In genomic region chr4:120389546-120389945, GRCm38 (mm10) we compare ENCODE assay signal across 28 mouse cellular contexts. TPM values are rescaled to one million over a fixed set of nuclear protein-coding genes. Genes with fewer than 3 reads are reported as not detected.
DNase-seq lines count a peak whose midpoint lies in the region; ATAC-seq and TF ChIP-seq lines count a peak whose summit lies in the region.
"Had no signal": no experiment of that assay in that cellular context is flagged by ENCODE, and none has a peak within 500 bp of the region (broad histone marks: within the 10 kb centered on the region; RNA-seq: fewer than 3 reads in every experiment).

No protein-coding gene starts in this region.

- H3K9ac ChIP-seq in forebrain, embryonic 16.5 days (replicated peaks; ENCODE audit: low read depth, low read length): no peak overlapping the region
- no peak overlapping the region for H3K9ac ChIP-seq in forebrain, embryonic 11.5 days (ENCODE audit: low read length)
- H3K9ac ChIP-seq in intestine, embryonic 14.5 days (ENCODE audit: low read length): no peak overlapping the region
- no peak overlapping the region for H3K9ac ChIP-seq in intestine, embryonic 15.5 days
- no peak overlapping the region for H3K9ac ChIP-seq in hindbrain, embryonic 13.5 days
- H3K9ac ChIP-seq: heart, embryonic 15.5 days; hindbrain, embryonic 14.5 days; kidney, embryonic 15.5 days; limb, embryonic 12.5 days; liver, embryonic 15.5 days; lung, embryonic 14.5 days; midbrain, embryonic 12.5 days; neural tube, embryonic 15.5 days; stomach, embryonic 15.5 days had no signal

- H3K4me1 ChIP-seq in forebrain, embryonic 16.5 days (replicated peaks; ENCODE audit: control insufficient read depth, insufficient read depth, low read length): peaks cover 6% of the 10 kb centered on the region; the same call in 1 of the 2 replicates
- H3K4me1 ChIP-seq in forebrain, embryonic 11.5 days (replicated peaks; ENCODE audit: control insufficient read depth, insufficient read depth, low read length): no peaks in the 10 kb centered on the region; the same call in 1 of the 2 replicates
- 0 out of 2 replicates have a peak, but pooled peaks cover 6% of the 10 kb centered on the region for H3K4me1 ChIP-seq in intestine, embryonic 14.5 days (replicated peaks; ENCODE audit: control insufficient read depth, insufficient read depth, low read length)
- H3K4me1 ChIP-seq in intestine, embryonic 15.5 days (replicated peaks): peaks cover 6% of the 10 kb centered on the region; the same call in 1 of the 2 replicates
- no peaks in the 10 kb centered on the region for H3K4me1 ChIP-seq in hindbrain, embryonic 13.5 days (replicated peaks)
- H3K4me1 ChIP-seq: kidney, embryonic 15.5 days; neural tube, embryonic 15.5 days; stomach, embryonic 15.5 days had no signal

- peak overlapping the region; percentile 10 for H3K27ac ChIP-seq in forebrain, embryonic 16.5 days (ENCODE audit: low read length)
- no peak overlapping the region for H3K27ac ChIP-seq in forebrain, embryonic 11.5 days (ENCODE audit: low read depth, low read length)
- H3K27ac ChIP-seq in intestine, embryonic 14.5 days (ENCODE audit: low read depth): no peak overlapping the region
- H3K27ac ChIP-seq in intestine, embryonic 15.5 days: no peak overlapping the region
- no peak overlapping the region for H3K27ac ChIP-seq in hindbrain, embryonic 13.5 days
- H3K27ac ChIP-seq: gastrocnemius, adult 2 months; heart, adult 2 months; heart, embryonic 15.5 days; hindbrain, embryonic 14.5 days; kidney, embryonic 15.5 days; limb, embryonic 12.5 days; liver, embryonic 15.5 days; midbrain, embryonic 12.5 days; neural tube, embryonic 15.5 days; stomach, embryonic 15.5 days had no signal

- no peaks in the 10 kb centered on the region for H3K9me3 ChIP-seq in forebrain, embryonic 16.5 days (ENCODE audit: control insufficient read depth, low read length)
- no peaks in the 10 kb centered on the region for H3K9me3 ChIP-seq in forebrain, embryonic 11.5 days (ENCODE audit: control insufficient read depth, low read length)
- H3K9me3 ChIP-seq in intestine, embryonic 14.5 days (ENCODE audit: control insufficient read depth, low read length): no peaks in the 10 kb centered on the region
- no peaks in the 10 kb centered on the region for H3K9me3 ChIP-seq in intestine, embryonic 15.5 days
- H3K9me3 ChIP-seq in hindbrain, embryonic 13.5 days: no peaks in the 10 kb centered on the region
- H3K9me3 ChIP-seq: heart, embryonic 15.5 days; kidney, embryonic 15.5 days; limb, embryonic 12.5 days; liver, embryonic 15.5 days; midbrain, embryonic 12.5 days; neural tube, embryonic 15.5 days; stomach, embryonic 15.5 days had no signal

- DNase-seq in forebrain, embryonic 11.5 days (ENCODE audit: low spot score): no peak
- DNase-seq in intestine, embryonic 14.5 days (ENCODE audit: low spot score): peak; percentile 23
- peak; percentile 50 for DNase-seq in ZHBTc4 (ENCODE audit: low read depth, low spot score)
- peak; percentile 61 for DNase-seq in brain, embryonic 14.5 days (ENCODE audit: low read depth)
- DNase-seq: adrenal gland, adult 8-10 months; B cell, adult 2 months; cerebellum, adult 11 months; cerebellum, adult 9-10 months; gastrocnemius, adult 2 months; gastrocnemius, postnatal 36 days; heart, adult 2 months; kidney, adult 18-20 months; kidney, postnatal 25 days; lung, embryonic 14.5 days; right cerebral cortex, postnatal 14 days; thymus, adult 18-20 months; thymus, postnatal 25 days had no signal

- peak; percentile 70 for ATAC-seq in forebrain, embryonic 16.5 days
- ATAC-seq in forebrain, embryonic 11.5 days (replicated peaks; ENCODE audit: low FRiP score): no peak
- no peak for ATAC-seq in intestine, embryonic 14.5 days (replicated peaks; ENCODE audit: low FRiP score, low TSS enrichment, low read depth)
- ATAC-seq in intestine, embryonic 15.5 days: no peak
- no peak for ATAC-seq in hindbrain, embryonic 13.5 days (ENCODE audit: low FRiP score)

- no peak overlapping the region for H3K4me2 ChIP-seq in forebrain, embryonic 16.5 days (ENCODE audit: low read length)
- H3K4me2 ChIP-seq in forebrain, embryonic 11.5 days (ENCODE audit: low read depth, low read length, severe bottlenecking): no peak overlapping the region
- H3K4me2 ChIP-seq in intestine, embryonic 14.5 days (ENCODE audit: low read length): no peak overlapping the region
- H3K4me2 ChIP-seq in intestine, embryonic 15.5 days (replicated peaks): no peak overlapping the region
- no peak overlapping the region for H3K4me2 ChIP-seq in hindbrain, embryonic 13.5 days
- H3K4me2 ChIP-seq: heart, embryonic 15.5 days; hindbrain, embryonic 14.5 days; kidney, embryonic 15.5 days; limb, embryonic 12.5 days; liver, embryonic 15.5 days; lung, embryonic 14.5 days; midbrain, embryonic 12.5 days; neural tube, embryonic 15.5 days; stomach, embryonic 15.5 days had no signal

- no peaks in the 10 kb centered on the region for H3K36me3 ChIP-seq in forebrain, embryonic 16.5 days (ENCODE audit: control insufficient read depth, insufficient read depth)
- no peaks in the 10 kb centered on the region for H3K36me3 ChIP-seq in forebrain, embryonic 11.5 days (ENCODE audit: control insufficient read depth, insufficient read depth, low read length)
- H3K36me3 ChIP-seq in intestine, embryonic 14.5 days (ENCODE audit: control insufficient read depth, insufficient read depth, low read length): no peaks in the 10 kb centered on the region
- H3K36me3 ChIP-seq in intestine, embryonic 15.5 days: no peaks in the 10 kb centered on the region
- no peaks in the 10 kb centered on the region for H3K36me3 ChIP-seq in hindbrain, embryonic 13.5 days
- H3K36me3 ChIP-seq: heart, embryonic 15.5 days; kidney, embryonic 15.5 days; limb, embryonic 12.5 days; liver, embryonic 15.5 days; midbrain, embryonic 12.5 days; neural tube, embryonic 15.5 days; stomach, embryonic 15.5 days had no signal

- WGBS in forebrain, embryonic 16.5 days: 15% methylated on average over 6 of the region's 6 CpGs
- 32% methylated on average over 6 of the region's 6 CpGs for WGBS in forebrain, embryonic 11.5 days
- WGBS in intestine, embryonic 14.5 days: 82% methylated on average over 6 of the region's 6 CpGs
- WGBS in intestine, embryonic 15.5 days: 75% methylated on average over 6 of the region's 6 CpGs
- 34% methylated on average over 6 of the region's 6 CpGs for WGBS in hindbrain, embryonic 13.5 days

- no peak overlapping the region for H3K4me3 ChIP-seq in forebrain, embryonic 16.5 days (replicated peaks; ENCODE audit: low read length)
- no peak overlapping the region for H3K4me3 ChIP-seq in forebrain, embryonic 11.5 days (ENCODE audit: low read depth, low read length)
- H3K4me3 ChIP-seq in intestine, embryonic 14.5 days (ENCODE audit: low read depth, low read length): no peak overlapping the region
- no peak overlapping the region for H3K4me3 ChIP-seq in intestine, embryonic 15.5 days (replicated peaks)
- no peak overlapping the region for H3K4me3 ChIP-seq in hindbrain, embryonic 13.5 days
- H3K4me3 ChIP-seq: gastrocnemius, adult 2 months; heart, adult 2 months; heart, embryonic 15.5 days; kidney, embryonic 15.5 days; limb, embryonic 12.5 days; liver, embryonic 15.5 days; midbrain, embryonic 12.5 days; neural tube, embryonic 15.5 days; stomach, embryonic 15.5 days had no signal

- no peak for TF ChIP-seq POLR2A in brain, embryonic 14.5 days (IDR thresholded peaks at IDR 0.05; ENCODE audit: borderline replicate concordance, extremely low read depth, insufficient read depth, insufficient read length, poor library complexity, severe bottlenecking)

- no peaks in the 10 kb centered on the region for H3K27me3 ChIP-seq in forebrain, embryonic 16.5 days (replicated peaks; ENCODE audit: control insufficient read depth, insufficient read depth, low read length)
- H3K27me3 ChIP-seq in forebrain, embryonic 11.5 days (ENCODE audit: control insufficient read depth, insufficient read depth, low read length): peaks cover 35% of the 10 kb centered on the region
- H3K27me3 ChIP-seq in intestine, embryonic 14.5 days (replicated peaks; ENCODE audit: control insufficient read depth, insufficient read depth, low read length): no peaks in the 10 kb centered on the region
- no peaks in the 10 kb centered on the region for H3K27me3 ChIP-seq in intestine, embryonic 15.5 days (replicated peaks)
- peaks cover 3% of the 10 kb centered on the region; the same call in 1 of the 2 replicates for H3K27me3 ChIP-seq in hindbrain, embryonic 13.5 days
- H3K27me3 ChIP-seq: heart, embryonic 15.5 days; kidney, embryonic 15.5 days; limb, embryonic 12.5 days; liver, embryonic 15.5 days; neural tube, embryonic 15.5 days; stomach, embryonic 15.5 days had no signal

- TF ChIP-seq CTCF in brain, embryonic 14.5 days (IDR thresholded peaks at IDR 0.05; ENCODE audit: borderline replicate concordance, extremely low read depth, insufficient read depth, insufficient read length): no peak

RNA-seq across cellular contexts. Expression of gene Scmh1, which starts 15.5 kb away (rescaled TPM):
- polyA plus RNA-seq in forebrain, embryonic 16.5 days (2015; fragmentation: Nextera tagmentation; extraction: Ambion mirVana): 75.5 and 80.2 TPM in 2 replicates
- 46.1 and 46.4 TPM in 2 replicates for polyA plus RNA-seq in forebrain, embryonic 11.5 days (2014; fragmentation: Nextera tagmentation; extraction: Ambion mirVana)
- 36.6 and 43.3 TPM in 2 replicates for polyA plus RNA-seq in intestine, embryonic 14.5 days (2014; fragmentation: Nextera tagmentation; extraction: Ambion mirVana)
- 27.5 and 29.1 TPM in 2 replicates for polyA plus RNA-seq in intestine, embryonic 15.5 days (2015; fragmentation: Nextera tagmentation; extraction: Ambion mirVana)
- 94.9 and 123 TPM in 2 replicates for polyA plus RNA-seq in brain, embryonic 14.5 days (2012; rRNA removed)
- 84.7 and 85.7 TPM in 2 replicates for polyA plus RNA-seq in hindbrain, embryonic 13.5 days (2015; fragmentation: Nextera tagmentation; extraction: Ambion mirVana)
